Mouse (Mus musculus): ENCODE data around the gene Kansl1.

DNA sequence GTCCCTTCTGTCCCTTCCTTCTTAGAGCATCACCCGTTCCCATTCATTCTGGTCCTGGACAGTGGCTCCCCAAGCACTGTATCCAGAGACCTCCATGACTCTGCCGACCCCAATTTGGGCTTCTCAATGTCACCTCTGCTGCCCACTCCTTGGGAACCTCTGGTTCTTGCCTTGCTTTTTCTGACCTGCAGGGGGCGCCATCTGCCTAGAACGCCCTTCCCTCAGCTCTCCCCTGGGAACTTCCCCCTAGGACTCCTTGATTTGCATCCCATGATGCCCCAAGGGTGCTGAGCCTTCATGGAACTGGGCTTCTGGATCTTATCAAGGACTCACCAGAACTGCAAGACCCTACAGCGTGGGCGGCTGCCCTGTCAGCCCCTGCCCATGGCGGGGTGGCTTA lies 157.0 kb downstream of the Kansl1 start:
- TF ChIP-seq CTCF (IDR thresholded peaks at IDR 0.05; ENCODE audit: extremely low read depth, insufficient read length, insufficient replicate concordance, low read depth, low read length) (peak; percentile 58; the same call in 1 of the 2 replicates), POLR2A (IDR thresholded peaks at IDR 0.05; ENCODE audit: low read depth, low read length) (no peak)
